Mouse (Mus musculus) subcutaneous adipose tissue, adult 2 months (tissue): ENCODE measurements around the gene Olfr1136. TPM values are rescaled to one million over a fixed set of nuclear protein-coding genes. Genes with fewer than 3 reads are reported as not detected.

Experiments used
- polyA plus RNA-seq: library from polyadenylated mRNA; depleted of rRNA; stranded (reverse); fragments of >200 nt; gene quantifications from 2 replicates; pipeline ENCODE4 v1.2.3, GENCODE M21; 2012; ENCODE audit warnings: low replicate concordance; rRNA removed

Olfr1136 gene
- not detected in 2 replicates for polyA plus RNA-seq

DNA sequence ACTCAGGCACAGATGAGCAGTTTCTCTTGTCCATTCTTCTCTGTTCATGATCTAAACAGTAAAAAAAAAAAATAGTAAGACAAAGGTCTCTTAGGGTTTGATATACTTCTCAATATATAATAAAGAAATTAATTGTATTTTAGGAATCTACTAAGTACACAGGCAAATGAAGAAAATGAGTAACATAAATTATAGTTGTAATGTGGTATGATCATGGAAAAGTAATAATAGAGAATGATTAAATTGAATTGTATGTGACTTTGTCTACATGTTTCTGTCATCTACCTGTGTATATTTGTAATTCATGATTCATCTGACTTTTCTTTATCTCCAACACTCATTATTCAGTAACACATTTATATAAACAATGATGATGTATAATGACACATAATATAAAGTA, at the start of gene Olfr1136:
Olfr1136 (minus strand) TSS at position 101 of the 400 bp plus-strand sequence.

DNA sequence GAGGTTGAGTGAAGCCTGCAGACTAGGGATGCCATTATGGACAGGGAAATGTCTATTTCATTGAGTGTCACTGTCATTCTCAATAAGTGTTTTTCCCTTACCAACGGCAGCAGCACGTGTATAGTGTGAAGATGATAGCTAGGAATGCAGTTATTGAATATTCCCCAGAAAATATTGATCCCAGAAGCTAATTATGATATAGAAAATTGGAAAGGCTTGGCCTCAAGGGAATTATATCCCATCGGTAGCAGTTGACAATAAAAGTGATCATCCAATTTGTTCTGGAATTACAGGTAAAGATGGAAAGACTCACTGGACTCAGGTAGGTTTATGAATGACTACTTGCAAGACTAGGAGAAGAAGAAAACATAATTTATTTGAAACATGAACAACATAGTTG, 49.7 kb upstream of the Olfr1136 start, which contains the start of gene Olfr1140:
Olfr1140 (plus strand) TSS at position 301 of the 400 bp plus-strand sequence.

DNA sequence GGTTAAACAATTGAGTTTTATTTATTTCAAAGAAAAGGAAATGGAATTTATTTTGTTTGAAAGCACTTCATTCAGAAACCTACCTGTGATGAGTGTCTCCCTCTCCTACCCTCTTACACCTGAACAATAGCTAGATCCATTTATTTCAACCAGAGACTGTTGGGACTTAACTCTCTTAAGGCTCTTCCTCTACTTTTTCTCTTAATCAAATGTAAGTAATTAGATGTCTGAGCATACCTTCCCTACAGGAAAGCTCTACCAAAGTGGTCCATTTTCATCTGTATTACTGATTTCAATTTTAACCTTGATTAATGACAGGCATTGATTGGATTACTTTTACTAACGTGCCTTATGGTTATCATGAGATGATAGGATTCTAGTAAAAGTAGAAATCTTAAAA, 46.1 kb upstream of the Olfr1136 start, which contains the start of gene Olfr1138:
Olfr1138 (minus strand) TSS at position 101 of the 400 bp plus-strand sequence.

DNA sequence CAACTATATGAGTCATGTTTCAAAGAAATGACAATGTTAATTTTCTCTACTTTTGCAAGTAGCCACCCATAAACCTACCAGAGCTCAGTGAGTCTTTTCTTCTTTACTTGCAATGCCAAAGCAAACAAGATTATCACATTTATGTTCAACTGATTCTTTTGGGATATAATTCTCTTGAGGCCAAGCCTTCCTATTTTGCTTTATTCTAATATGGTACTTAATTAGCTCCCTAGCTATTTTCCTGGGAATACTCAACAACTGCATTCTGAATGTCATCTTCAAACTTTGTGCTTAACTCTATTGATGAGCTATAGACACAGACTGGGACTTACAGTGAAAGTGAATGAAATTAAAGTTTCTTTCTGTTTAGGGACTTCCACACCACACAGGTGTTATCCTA, 19.3 kb upstream of the Olfr1136 start, which contains the start of gene Olfr1137:
Olfr1137 (minus strand) TSS at position 101 of the 400 bp plus-strand sequence.

DNA sequence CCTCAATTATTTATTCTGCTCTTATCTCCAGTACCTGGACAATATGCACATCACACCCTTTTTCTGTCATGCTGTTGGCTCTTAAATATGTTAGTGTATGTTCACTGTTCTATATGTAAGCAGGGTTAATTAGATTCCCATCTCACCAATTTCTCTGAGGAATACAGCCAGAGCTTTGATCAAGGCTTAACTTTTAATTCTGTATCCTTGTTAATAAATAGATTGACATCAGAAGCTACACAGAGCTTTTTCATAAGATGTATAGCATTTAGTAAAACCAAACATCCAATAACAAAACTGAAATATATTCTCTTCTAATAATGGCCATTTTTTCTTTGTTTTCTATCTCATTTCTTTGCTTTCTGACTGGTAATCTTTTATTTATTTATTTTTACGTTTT, 20.2 kb downstream of the Olfr1136 start, which contains the start of gene Olfr1135:
Olfr1135 (minus strand) TSS at position 101 of the 400 bp plus-strand sequence.

DNA sequence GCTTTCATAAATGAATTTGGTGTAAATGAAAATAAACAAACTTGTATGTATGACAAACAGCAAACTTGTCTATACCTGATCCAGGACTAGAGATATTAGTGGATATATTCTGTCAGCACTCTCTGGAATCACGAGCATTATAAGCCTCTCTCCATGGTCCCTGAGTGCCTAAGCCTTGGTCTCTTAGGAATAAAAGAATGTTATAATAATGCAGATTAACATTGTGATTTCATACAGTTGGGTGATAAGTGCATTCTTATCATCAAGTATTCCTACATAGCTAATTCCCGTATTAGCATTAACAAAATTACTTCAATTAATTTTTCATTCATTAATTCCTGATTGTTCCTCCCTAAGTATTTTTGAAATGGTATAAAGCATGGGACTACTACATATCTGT, 35.4 kb downstream of the Olfr1136 start, which contains the start of gene Olfr1134:
Olfr1134 (minus strand) TSS at position 101 of the 400 bp plus-strand sequence.

DNA sequence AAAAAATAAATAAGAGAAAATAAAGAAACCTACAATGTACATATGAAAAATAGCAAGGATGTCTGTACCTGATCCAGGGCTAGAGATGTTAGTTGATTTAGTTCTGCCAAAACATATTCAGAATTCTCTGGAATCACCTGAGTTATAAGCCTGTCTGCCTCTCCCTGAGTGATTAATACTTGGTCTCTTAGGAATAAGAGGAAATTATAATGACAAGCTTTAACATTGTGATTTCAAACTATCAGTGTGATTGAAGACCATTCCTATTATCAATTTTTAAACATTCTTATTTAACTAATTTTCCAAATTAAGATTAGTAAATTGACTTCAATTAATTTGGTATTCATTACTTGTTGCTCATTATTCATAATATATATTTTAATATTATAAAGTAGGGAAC, 46.5 kb downstream of the Olfr1136 start, which contains the start of gene Olfr1133:
Olfr1133 (minus strand) TSS at position 101 of the 400 bp plus-strand sequence.

Other genes with a start within 250 kb of the Olfr1136 start
- gene Olfr1126, start 240.0 kb downstream of the Olfr1136 start, polyA plus RNA-seq: not detected in 2 replicates
- not detected in 2 replicates for gene Pramel7, start 196.9 kb downstream of the Olfr1136 start, polyA plus RNA-seq
- gene Pramel6, start 187.4 kb downstream of the Olfr1136 start, polyA plus RNA-seq: not detected in 2 replicates
- gene Olfr153, start 162.2 kb downstream of the Olfr1136 start, polyA plus RNA-seq: not detected in 2 replicates
- not detected in 2 replicates for gene Olfr1128, start 148.4 kb downstream of the Olfr1136 start, polyA plus RNA-seq
- not detected in 2 replicates for gene Olfr1129, start 120.0 kb downstream of the Olfr1136 start, polyA plus RNA-seq
- not detected in 2 replicates for gene Olfr1130, start 87.7 kb downstream of the Olfr1136 start, polyA plus RNA-seq
- gene Olfr1131, start 66.8 kb downstream of the Olfr1136 start, polyA plus RNA-seq: not detected in 2 replicates
- gene Olfr1132, start 56.4 kb downstream of the Olfr1136 start, polyA plus RNA-seq: not detected in 2 replicates
- not detected in 2 replicates for gene Olfr1133, start 46.6 kb downstream of the Olfr1136 start, polyA plus RNA-seq
- not detected in 2 replicates for gene Olfr1134, start 35.5 kb downstream of the Olfr1136 start, polyA plus RNA-seq
- gene Olfr1135, start 20.3 kb downstream of the Olfr1136 start, polyA plus RNA-seq: not detected in 2 replicates
- not detected in 2 replicates for gene Olfr1137, start 19.2 kb upstream of the Olfr1136 start, polyA plus RNA-seq
- gene Olfr1138, start 46.0 kb upstream of the Olfr1136 start, polyA plus RNA-seq: not detected in 2 replicates
- not detected in 2 replicates for gene Olfr1140, start 49.8 kb upstream of the Olfr1136 start, polyA plus RNA-seq
- gene Olfr1141, start 60.0 kb upstream of the Olfr1136 start, polyA plus RNA-seq: not detected in 2 replicates
- gene Olfr152, start 85.5 kb upstream of the Olfr1136 start, polyA plus RNA-seq: not detected in 2 replicates
- gene Olfr1143, start 106.6 kb upstream of the Olfr1136 start, polyA plus RNA-seq: not detected in 2 replicates
- gene Olfr1145, start 115.9 kb upstream of the Olfr1136 start, polyA plus RNA-seq: not detected in 2 replicates
- not detected in 2 replicates for gene Olfr1148, start 136.6 kb upstream of the Olfr1136 start, polyA plus RNA-seq
- gene Olfr1150-ps1, start 150.0 kb upstream of the Olfr1136 start, polyA plus RNA-seq: not detected in 2 replicates
- gene Olfr1151, start 161.9 kb upstream of the Olfr1136 start, polyA plus RNA-seq: not detected in 2 replicates
- not detected in 2 replicates for gene Olfr1152, start 172.5 kb upstream of the Olfr1136 start, polyA plus RNA-seq
- gene Olfr1153, start 201.0 kb upstream of the Olfr1136 start, polyA plus RNA-seq: not detected in 2 replicates
- not detected in 2 replicates for gene Olfr1154, start 211.2 kb upstream of the Olfr1136 start, polyA plus RNA-seq